Mouse (Mus musculus): ENCODE measurements around the gene Ift27. TPM values are rescaled to one million over a fixed set of nuclear protein-coding genes. Genes with fewer than 3 reads are reported as not detected.

Ift27 gene
- polyA plus RNA-seq, 1 experiment from 2014 or later = 99.8 TPM

GRCm38 (mm10) chr15:78134606-78135005, 39.3 kb downstream of the Ift27 start:
- Histone ChIP-seq H3K9ac (replicated peaks) (no peak overlapping the region), H3K4me1 (peaks cover 6% of the 10 kb centered on the region), H3K27me3 (replicated peaks) (0 out of 2 replicates have a peak, but pooled peaks cover 3% of the 10 kb centered on the region), H3K4me2 (no peak overlapping the region), H3K4me3 (replicated peaks) (no peak overlapping the region), H3K9me3 (replicated peaks) (no peaks in the 10 kb centered on the region), H3K36me3 (no peaks in the 10 kb centered on the region), H3K27ac (replicated peaks) (no peak overlapping the region)
- WGBS = 30% methylated on average over 6 of the region's 6 CpGs
- ATAC-seq (ENCODE audit: low FRiP score) = no peak

- Histone ChIP-seq H3K27ac (replicated peaks) (no peak overlapping the region), H3K4me1 (peaks cover 6% of the 10 kb centered on the region), H3K36me3 (no peaks in the 10 kb centered on the region), H3K27me3 (replicated peaks) (no peaks in the 10 kb centered on the region), H3K9ac (replicated peaks) (no peak overlapping the region), H3K4me3 (replicated peaks) (no peak overlapping the region), H3K9me3 (replicated peaks) (no peaks in the 10 kb centered on the region), H3K4me2 (no peak overlapping the region)
- WGBS = 18% methylated on average over 2 of the region's 2 CpGs
- ATAC-seq (ENCODE audit: low FRiP score) = no peak
Observed at GRCm38 (mm10) chr15:78133389-78133788, 40.5 kb downstream of the Ift27 start.

- Histone ChIP-seq H3K4me2 (peak within 1 kb of the TSS; percentile 66), H3K9ac (replicated peaks) (peak within 1 kb of the TSS; percentile 63), H3K9me3 (replicated peaks) (no peaks in the 10 kb centered on the region), H3K4me1 (peaks cover 40% of the 10 kb centered on the region), H3K27ac (replicated peaks) (peak within 1 kb of the TSS; percentile 85), H3K27me3 (replicated peaks) (no peaks in the 10 kb centered on the region; the same call in 1 of the 2 replicates), H3K36me3 (no peaks in the 10 kb centered on the region), H3K4me3 (replicated peaks) (peak within 1 kb of the TSS; percentile 54)
- ATAC-seq (ENCODE audit: low FRiP score) = peak; percentile 87
- under 1% methylated on average over 32 of the region's 42 CpGs for WGBS
Observed at GRCm38 (mm10) chr15:78119704-78120103, 54.2 kb downstream of the Ift27 start, which contains the start of gene Cacng2. TSS of gene Cacng2 (minus strand) at chr15:78120028.

GRCm38 (mm10) chr15:78119248-78119647, 54.7 kb downstream of the Ift27 start:
- H3K4me1 ChIP-seq = peaks cover 40% of the 10 kb centered on the region

GRCm38 (mm10) chr15:78118275-78118995, 55.5 kb downstream of the Ift27 start:
- no peaks in the 10 kb centered on the region for H3K36me3 ChIP-seq
- no peak for ATAC-seq (ENCODE audit: low FRiP score)
- peak overlapping the region; percentile 66 for H3K4me2 ChIP-seq
- WGBS = 26% methylated on average over 17 of the region's 18 CpGs
- peak overlapping the region; percentile 85 for H3K27ac ChIP-seq (replicated peaks)
- no peaks in the 10 kb centered on the region for H3K9me3 ChIP-seq (replicated peaks)
- peak overlapping the region; percentile 54 for H3K4me3 ChIP-seq (replicated peaks)
- no peaks in the 10 kb centered on the region for H3K27me3 ChIP-seq (replicated peaks)
- H3K9ac ChIP-seq (replicated peaks) = peak overlapping the region; percentile 63
- peaks cover 40% of the 10 kb centered on the region for H3K4me1 ChIP-seq

More at GRCm38 (mm10) chr15:78119248-78119647, 54.7 kb downstream of the Ift27 start:
- 3% methylated on average over 39 of the region's 39 CpGs for WGBS
- Histone ChIP-seq H3K4me2 (peak overlapping the region; percentile 66), H3K9me3 (replicated peaks) (no peaks in the 10 kb centered on the region), H3K9ac (replicated peaks) (peak overlapping the region; percentile 63), H3K36me3 (no peaks in the 10 kb centered on the region), H3K27ac (replicated peaks) (peak overlapping the region; percentile 85), H3K4me3 (replicated peaks) (peak overlapping the region; percentile 54), H3K27me3 (replicated peaks) (no peaks in the 10 kb centered on the region)
- ATAC-seq (ENCODE audit: low FRiP score) = peak; percentile 45

DNA sequence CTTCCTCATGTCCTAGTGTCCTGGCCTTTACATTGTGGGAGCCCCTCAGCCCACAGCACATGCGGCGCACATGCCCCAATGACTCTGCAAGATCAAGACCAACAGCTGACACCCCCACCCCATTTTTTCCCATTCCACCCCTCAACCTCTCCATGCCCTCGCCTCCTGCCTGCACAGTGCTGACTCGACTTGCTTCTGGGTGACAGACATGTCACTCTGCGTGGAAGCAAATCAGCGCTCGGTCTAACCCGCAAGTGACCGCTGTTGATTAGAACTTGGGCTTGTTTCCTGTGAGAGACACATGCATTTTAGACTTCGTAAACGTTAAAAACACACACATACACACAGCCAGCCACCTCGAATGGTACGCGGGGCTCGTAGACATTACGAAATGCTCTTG, 56.2 kb downstream of the Ift27 start:
- H3K9ac ChIP-seq (replicated peaks) = peak overlapping the region; percentile 63
- H3K4me1 ChIP-seq = peaks cover 40% of the 10 kb centered on the region
- peak overlapping the region; percentile 54 for H3K4me3 ChIP-seq (replicated peaks)
- no peaks in the 10 kb centered on the region for H3K36me3 ChIP-seq
- H3K27ac ChIP-seq (replicated peaks) = peak overlapping the region; percentile 85
- peak overlapping the region; percentile 66 for H3K4me2 ChIP-seq
- 60% methylated on average over 16 of the region's 16 CpGs for WGBS
- H3K9me3 ChIP-seq (replicated peaks) = no peaks in the 10 kb centered on the region
- ATAC-seq (ENCODE audit: low FRiP score) = no peak
- H3K27me3 ChIP-seq (replicated peaks) = no peaks in the 10 kb centered on the region

DNA sequence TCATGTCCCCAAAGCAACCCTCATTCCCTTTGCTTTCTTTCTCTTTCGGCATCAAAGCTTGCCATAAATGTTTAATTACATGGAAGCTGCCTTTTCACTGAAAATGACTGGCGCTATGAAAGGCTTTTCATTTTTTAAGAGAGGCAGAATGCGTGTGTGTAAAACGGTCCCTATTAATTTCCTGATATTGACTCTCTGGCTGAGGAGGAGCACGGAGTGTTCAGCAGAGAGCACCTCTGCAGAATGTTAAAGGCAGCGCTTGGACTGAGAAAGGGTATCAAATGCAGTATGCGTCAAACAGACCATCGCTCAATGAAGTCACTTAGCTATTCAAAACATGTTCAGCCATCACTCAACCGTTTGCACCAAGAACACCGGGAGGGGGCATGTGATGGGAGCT, 57.0 kb downstream of the Ift27 start:
- H3K9ac ChIP-seq (replicated peaks) = peak overlapping the region; percentile 63
- H3K9me3 ChIP-seq (replicated peaks) = no peaks in the 10 kb centered on the region
- ATAC-seq (ENCODE audit: low FRiP score) = no peak
- peak overlapping the region; percentile 85 for H3K27ac ChIP-seq (replicated peaks)
- no peaks in the 10 kb centered on the region for H3K36me3 ChIP-seq
- H3K4me3 ChIP-seq (replicated peaks) = peak overlapping the region; percentile 54
- H3K4me1 ChIP-seq = peaks cover 40% of the 10 kb centered on the region
- no peaks in the 10 kb centered on the region for H3K27me3 ChIP-seq (replicated peaks)
- peak overlapping the region; percentile 66 for H3K4me2 ChIP-seq
- 22% methylated on average over 10 of the region's 10 CpGs for WGBS

DNA sequence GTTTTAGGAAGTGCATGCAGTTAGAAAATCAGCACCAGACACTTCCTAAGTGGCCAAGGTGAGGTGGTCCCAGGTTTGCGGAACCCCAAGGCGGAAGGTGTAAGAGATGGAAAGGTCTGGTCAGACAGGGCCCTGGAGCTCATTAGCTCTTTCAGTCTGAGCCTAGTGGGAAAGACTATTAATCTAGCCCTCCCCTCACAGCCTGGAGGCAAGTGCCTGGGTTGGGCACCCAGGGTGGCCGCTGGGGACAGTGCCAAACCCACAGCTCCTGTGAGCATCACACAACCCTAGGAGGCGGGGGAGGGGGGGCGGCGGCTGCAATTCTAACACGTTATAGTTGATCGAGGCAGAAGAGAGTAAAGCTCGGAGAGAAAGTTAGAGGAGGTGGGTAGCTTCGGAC, 57.7 kb downstream of the Ift27 start:
- ATAC-seq (ENCODE audit: low FRiP score) = no peak
- Histone ChIP-seq H3K27ac (replicated peaks) (0 out of 2 replicates have a peak overlapping the region, but pooled peaks have one; percentile 2), H3K9me3 (replicated peaks) (no peaks in the 10 kb centered on the region), H3K4me2 (peak overlapping the region; percentile 66), H3K9ac (replicated peaks) (peak overlapping the region; percentile 63; the same call in 1 of the 2 replicates), H3K4me1 (peaks cover 39% of the 10 kb centered on the region), H3K27me3 (replicated peaks) (no peaks in the 10 kb centered on the region), H3K36me3 (no peaks in the 10 kb centered on the region), H3K4me3 (replicated peaks) (peak overlapping the region; percentile 54)
- 49% methylated on average over 10 of the region's 10 CpGs for WGBS

Other genes starting within 250 kb of the Ift27 start
- 193 and 217 TPM in 2 replicates for gene Txn2, start 245.1 kb downstream of the Ift27 start, polyA plus RNA-seq (2015; fragmentation: Nextera tagmentation; extraction: Ambion mirVana)
- gene Foxred2, start 217.4 kb downstream of the Ift27 start, polyA plus RNA-seq (2015; fragmentation: Nextera tagmentation; extraction: Ambion mirVana) = 8.4 and 9.3 TPM in 2 replicates
- 156 and 166 TPM in 2 replicates for gene Eif3d, start 203.3 kb downstream of the Ift27 start, polyA plus RNA-seq (2015; fragmentation: Nextera tagmentation; extraction: Ambion mirVana)
- gene Cacng2, start 54.1 kb downstream of the Ift27 start, polyA plus RNA-seq (2015; fragmentation: Nextera tagmentation; extraction: Ambion mirVana) = 15.4 and 18.9 TPM in 2 replicates
- gene Pvalb, start 32.3 kb upstream of the Ift27 start, polyA plus RNA-seq (2015; fragmentation: Nextera tagmentation; extraction: Ambion mirVana) = 4.4 and 5.0 TPM in 2 replicates
- 1.6 and 4.2 TPM in 2 replicates for gene Ncf4, start 70.7 kb upstream of the Ift27 start, polyA plus RNA-seq (2015; fragmentation: Nextera tagmentation; extraction: Ambion mirVana)
- 0.10 and 0.38 TPM in 2 replicates for gene Csf2rb2, start 131.6 kb upstream of the Ift27 start, polyA plus RNA-seq (2015; fragmentation: Nextera tagmentation; extraction: Ambion mirVana)
- gene Csf2rb, start 151.6 kb upstream of the Ift27 start, polyA plus RNA-seq (2015; fragmentation: Nextera tagmentation; extraction: Ambion mirVana) = 0.92 and 1.3 TPM in 2 replicates
- gene Tex33, start 221.8 kb upstream of the Ift27 start, polyA plus RNA-seq (2015; fragmentation: Nextera tagmentation; extraction: Ambion mirVana) = not detected in 2 replicates
- 16.9 and 37.0 TPM in 2 replicates for gene Tst, start 231.8 kb upstream of the Ift27 start, polyA plus RNA-seq (2015; fragmentation: Nextera tagmentation; extraction: Ambion mirVana)
- 3.2 and 3.8 TPM in 2 replicates for gene Mpst, start 232.3 kb upstream of the Ift27 start, polyA plus RNA-seq (2015; fragmentation: Nextera tagmentation; extraction: Ambion mirVana)